Mouse (Mus musculus) granulocyte monocyte progenitor cell, adult 5-6 weeks (primary cell): ENCODE data around the gene Gm5089. TPM values are rescaled to one million over a fixed set of nuclear protein-coding genes. Genes with fewer than 3 reads are reported as not detected.
A peak's percentile ranks its signal among the peaks of the same experiment; 100 is the strongest.
"Not testable (repeated sequence)": the region's sequence is repeated elsewhere in the genome, so short reads cannot be mapped to it uniquely, and the experiment has no call there.

Source experiments
- ATAC-seq: replicated peaks from 2 replicates; pipeline ENCODE4 v1.8.0; 2016; ENCODE audit warnings: mild to moderate bottlenecking, moderate TSS enrichment, inconsistent platforms; ENCODE audit not compliant: poor library complexity, severe bottlenecking
- total RNA-seq, 2 experiments: library from RNA; stranded (forward) in 1 of 2; stranded (reverse) in 1 of 2; fragments of 200-712, 200-1000 nt in 1 of 2; fragments of >200 nt in 1 of 2; fragmentation: Nextera tagmentation in 1 of 2; gene quantifications; 2 replicates each; pipeline ENCODE4 v1.2.3; 2014 to 2017

The Gm5089 gene
- total RNA-seq, 2 experiments from 2014 or later: not detected

DNA sequence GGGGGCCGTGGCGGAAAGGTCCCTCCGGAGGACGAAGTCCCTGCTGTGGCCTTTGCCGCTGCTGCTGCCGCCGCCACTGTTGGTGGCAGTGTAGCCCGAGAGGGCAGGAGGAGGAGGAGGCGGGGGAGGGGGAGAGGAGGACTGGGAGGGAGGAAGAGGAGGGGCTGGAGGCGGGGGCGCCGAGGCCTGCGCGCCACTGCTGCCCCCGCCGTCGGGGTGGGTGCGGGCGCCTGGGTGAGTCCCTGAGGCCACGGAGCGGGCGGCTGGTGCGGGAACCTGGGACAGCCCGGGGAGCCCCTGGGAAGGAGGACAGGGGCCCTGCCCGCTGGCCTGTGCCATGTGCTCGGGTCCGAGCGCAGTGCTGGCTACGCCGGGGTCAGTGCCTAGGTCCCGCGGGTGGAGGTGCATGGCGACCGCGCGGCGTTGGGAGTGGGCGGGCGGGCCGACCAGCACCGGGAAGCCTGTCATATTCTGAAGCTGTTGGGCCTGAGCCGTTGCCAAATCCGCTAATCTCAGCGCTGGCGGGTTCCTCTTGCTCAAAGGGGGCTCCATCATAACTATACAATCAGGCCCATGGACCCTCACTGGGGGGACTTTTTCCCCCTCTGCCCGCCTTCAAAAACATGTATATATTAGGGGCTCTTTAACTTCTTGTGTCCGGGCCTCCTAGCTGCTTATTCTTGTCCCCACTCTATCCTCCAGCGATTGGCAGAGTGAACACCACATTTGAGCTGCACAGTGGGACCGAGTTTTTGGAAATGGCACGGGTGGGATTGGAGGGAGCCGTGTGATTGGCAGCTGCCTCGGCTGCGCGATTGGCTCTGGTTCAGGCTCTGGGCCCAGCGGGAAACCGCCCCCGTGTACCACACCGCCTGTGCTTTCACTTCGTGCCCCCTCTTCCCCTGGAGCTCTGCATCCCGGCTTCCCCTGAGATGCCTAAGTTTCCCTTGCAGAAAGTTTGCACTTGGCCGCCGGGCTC is 14.1 kb upstream of the Gm5089 start, which contains the start of gene Zic5:
Gene Zic5 (minus strand): TSS at position 915 of the 979 bp plus-strand sequence.
- peak; percentile 23; the same call in 1 of the 2 replicates for ATAC-seq

DNA sequence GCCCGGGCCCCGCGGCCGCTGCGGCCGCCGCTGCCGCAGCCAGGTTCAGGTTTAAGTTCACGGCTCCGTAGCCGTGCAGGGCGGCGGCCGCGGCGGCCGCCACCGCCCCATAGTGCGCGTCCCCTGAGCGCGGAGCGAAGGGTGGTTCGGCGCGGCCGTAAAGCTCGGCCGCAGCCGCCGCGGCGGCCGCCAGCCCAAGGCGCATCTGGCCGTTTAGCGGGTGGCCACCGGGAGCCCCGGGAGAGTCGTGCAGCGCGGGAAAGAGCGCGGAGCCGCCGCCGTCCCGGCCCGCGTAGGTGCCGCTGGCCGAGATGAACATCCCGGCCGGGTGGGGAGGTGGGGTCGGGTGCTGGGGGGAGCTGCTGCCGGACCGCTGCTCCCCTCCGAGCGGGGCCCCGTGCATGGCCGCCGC is 13.4 kb upstream of the Gm5089 start:
- ATAC-seq: 0 out of 2 replicates have a peak, but pooled peaks have one; percentile 9

DNA sequence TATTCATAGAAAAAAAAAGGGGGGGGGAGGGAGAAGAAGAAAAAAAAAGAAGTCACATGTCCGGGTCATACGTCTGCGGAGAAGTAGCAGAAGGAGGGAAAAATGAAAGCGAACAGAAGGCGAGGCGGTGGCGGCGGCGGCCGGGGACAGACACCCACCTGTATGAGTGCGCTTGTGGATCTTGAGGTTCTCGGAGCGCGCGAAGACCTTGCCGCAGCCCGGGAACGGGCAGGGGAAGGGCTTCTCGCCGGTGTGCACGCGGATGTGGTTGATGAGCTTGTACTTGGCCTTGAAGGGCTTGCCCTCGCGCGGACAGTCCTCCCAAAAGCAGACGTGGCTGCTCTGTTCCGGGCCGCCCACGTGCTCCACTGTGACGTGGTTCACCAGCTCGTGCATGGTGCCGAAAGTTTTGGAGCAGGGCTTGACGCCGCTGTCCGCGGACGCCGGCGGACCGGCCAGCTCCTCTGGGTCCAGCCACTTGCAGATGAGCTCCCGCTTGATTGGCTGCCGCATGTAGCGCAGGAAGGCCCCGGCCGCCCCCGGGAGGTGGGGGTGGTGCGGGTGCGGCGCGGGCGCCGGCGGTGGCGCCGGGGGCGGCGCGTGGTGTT is 12.9 kb upstream of the Gm5089 start:
- peak; percentile 36 for ATAC-seq

DNA sequence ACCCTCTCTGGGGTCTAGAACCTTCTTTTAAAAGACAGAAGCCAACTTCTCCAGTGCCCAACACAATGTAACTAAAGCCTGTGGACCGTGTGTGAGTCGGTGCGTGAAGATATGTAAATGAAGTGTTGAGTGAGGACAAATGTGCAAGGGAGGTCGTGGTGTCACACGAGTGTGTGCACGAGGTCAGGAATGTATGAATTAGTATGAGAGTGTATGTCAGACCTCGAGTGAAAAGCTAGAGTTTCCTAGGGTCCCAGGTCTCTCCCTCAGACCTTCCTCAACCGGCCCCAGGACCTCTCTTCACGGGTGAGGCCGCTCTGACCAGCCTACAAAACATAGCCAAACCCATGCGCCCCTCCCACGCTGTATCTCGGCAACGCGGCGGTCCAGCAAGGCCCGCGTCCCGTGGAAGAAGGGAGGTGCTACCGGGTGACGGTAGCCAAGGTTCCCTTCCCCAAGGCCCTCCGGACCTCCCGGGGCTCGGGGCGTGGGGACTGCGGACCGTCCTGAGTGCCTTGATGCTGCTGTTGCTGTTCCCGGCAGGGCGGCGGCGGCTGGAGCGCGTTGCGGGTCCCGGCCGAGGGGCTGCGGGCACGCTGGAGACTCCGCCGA is 12.3 kb upstream of the Gm5089 start:
- peak; percentile 21; the same call in 1 of the 2 replicates for ATAC-seq

DNA sequence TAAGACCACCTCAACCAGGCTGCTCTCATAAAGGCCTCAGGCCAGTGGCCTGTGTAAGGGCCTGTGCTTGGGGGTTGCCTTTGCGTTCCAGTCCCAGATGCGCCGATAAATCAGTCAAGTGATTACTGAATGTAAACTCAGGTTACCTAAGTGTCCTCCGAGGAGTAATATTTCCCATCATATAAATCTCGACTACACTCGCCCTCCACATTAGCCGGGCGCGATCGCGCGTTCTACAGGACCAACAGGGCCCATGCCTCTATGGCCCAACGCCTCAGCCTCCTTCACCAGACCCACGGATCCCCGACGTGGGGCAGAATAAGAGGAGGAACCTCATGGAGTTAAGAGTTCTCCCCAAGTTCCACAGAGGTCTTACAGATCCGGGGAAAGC is 11.8 kb upstream of the Gm5089 start:
- ATAC-seq: no peak

DNA sequence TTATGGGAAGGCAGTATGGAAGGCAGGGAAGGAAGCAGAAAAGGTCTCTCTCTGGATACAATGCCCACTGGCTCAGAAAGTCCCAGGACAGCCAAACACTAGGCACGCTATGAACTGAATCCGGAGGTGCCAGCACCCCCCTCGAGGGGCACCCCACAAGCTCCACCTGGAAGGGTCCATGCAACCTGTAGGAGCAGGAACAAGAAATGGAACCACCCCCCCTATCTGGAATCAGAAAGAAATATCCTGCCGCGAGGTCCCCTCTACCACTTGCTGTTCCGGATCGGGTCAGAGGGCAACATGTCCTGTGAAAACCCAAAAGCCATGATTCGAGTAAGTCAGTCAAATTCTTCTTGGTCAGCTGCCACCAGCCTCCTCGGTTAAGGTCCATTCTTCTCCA is 11.1 kb upstream of the Gm5089 start:
- ATAC-seq: no peak

DNA sequence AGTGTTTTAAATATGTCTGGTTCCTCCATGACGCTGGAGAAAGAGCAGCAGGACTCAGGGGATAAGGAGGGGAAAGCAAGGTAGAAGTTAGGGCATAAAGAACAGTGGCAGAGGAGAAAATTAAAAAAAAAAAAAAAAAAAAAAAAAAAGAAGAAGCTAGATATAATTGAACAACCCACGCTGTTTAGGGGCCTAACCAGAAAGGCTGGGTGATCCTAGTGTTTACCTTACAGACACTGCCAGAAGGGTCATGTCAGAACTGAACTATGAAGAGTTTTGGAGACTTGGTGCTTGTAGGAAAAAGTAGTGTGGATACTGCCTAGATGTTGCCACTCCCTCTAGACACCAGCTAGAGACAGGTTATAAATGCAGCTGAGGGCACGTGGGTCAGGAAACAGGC is 10.6 kb upstream of the Gm5089 start:
- no peak for ATAC-seq

DNA sequence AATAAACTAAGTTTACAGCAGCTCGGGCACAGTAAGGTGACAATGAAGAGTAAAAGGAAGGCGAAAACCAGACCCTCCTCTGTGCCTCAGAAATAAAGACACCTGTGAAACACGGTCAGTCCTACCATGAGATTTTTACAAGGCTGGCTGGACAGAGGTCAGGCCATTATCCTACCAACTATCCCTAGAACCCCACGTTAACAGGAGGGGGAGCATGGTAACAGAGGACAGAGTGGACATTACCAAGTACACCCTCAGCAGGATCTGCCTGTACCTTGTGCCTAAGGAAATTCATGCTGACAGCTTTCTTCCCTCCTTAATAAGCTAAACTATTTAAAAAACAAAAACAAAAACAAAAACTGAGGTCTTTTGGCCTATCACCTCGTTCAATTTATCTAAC is 9.3 kb upstream of the Gm5089 start:
- ATAC-seq: no peak

DNA sequence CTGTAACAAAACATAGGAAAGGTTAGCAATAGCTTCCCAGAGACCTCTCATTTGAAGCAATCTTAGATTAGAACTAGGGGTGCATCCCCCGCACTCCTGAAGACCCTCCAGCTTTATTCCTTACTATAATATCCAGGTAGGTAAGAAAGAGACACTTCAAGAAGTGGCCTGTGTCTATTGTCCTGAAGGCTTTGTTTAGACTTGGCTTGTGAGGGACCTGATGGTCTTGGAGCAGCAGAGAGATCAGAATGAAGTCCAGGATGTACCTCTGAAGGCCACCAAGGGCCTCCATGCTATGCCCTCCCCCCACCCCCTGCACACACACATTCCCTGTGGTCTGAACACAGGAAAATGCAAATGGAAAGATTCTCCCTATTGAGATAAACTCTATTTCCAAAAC is 8.9 kb upstream of the Gm5089 start:
- ATAC-seq: no peak

DNA sequence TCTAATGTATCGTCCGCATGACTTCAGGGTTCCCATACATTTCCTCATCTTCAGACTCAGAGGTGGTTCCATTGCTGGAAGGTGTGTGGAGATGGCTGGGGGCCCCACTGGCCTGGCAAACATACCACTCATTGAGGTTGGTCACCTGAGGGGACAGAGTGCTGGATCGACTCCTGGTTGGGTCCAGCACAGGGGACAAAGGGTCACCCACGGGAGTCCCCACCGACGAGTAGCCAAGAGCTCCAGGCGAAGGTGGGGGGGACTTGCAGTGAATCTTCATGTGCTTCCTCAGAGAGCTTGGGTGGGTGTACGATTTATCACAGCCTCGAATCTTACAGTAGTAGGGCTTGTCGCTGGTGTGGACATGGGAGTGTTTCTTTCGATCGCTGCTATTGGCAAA is 8.4 kb upstream of the Gm5089 start:
- ATAC-seq: not testable (repeated sequence)

DNA sequence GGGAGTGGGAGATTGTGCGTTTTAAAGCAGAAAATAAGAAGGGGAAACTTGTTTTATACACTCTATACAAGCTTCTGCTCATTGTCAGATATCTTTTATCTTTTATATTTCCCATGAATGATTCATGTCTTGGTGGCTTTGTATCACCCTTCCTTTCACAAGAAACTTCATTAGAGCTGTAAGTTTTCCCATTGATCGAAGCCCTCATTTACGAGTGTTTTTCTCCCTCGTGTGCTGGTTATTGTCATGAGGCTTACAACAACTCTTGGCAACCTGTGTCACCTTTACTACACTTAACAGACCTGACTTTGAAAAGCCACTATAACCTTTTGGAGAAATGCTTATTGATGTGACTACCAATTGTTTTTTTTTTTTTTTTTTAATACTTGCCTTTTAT is 4.6 kb upstream of the Gm5089 start:
- no peak for ATAC-seq

DNA sequence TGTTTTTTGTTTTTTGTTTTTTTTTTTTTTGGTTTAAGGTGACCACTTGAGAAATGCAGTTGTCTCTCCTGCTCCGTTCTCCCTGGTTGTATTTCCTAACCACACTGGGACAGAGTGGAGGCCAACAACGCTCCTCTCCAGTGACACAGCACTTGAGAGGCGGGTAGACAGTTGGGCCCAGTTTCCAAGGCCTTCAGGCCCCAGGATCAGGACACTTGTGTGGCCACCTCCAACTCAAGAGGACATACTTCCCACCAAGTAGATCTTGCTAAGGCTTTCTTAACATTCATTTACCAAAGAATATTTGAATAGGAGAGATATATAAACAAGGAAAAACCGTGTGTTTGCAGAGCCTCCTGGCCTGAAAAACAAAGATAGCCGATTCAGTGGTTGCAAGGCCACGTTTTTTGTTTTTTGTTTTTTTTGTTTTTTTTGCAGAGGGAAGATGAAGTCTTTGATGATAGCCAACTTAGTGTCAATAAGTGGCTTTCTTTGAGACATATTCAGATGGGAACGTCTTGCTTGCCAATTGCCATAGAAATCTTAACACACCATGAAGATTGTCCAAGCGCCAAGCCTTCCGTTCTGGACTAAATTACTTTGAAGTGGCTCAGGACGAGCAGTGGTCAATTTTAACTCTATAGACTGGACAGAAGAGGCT is 4.1 kb upstream of the Gm5089 start:
- ATAC-seq: no peak

DNA sequence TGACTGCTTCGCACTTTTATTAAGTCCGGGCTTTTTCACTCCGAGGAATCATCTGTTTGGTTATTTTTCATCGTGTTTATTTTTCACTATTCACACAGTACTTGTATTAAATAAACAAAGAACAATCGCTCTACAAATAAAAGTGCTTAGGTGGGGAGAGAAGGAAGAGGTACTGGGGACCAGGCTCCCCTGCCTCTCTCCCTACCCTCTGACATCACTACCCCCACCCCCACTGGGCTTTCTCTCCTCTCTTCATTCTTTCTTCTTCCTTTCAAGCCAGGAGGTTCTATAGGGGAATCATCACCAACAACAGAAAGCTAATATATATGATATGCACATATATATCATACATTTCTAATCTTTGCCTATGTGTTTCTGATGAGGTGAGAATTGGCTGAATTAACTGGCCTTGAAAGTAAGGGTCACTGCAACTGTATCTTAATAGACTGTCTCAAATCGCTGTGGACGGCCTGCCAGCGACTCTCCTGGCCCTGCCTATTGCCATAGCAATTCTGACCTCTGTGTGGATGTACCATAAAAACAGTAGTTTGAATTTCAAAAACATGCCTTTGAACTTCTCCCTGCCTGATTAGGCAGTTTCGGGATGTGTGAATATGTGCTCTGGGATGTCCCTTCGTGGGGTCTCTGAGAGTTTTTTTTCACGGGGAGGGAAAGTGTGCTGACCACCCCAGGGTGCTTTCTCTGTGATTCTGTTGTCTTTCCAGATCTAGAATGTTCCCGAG is 3.3 kb upstream of the Gm5089 start:
- ATAC-seq: no peak

DNA sequence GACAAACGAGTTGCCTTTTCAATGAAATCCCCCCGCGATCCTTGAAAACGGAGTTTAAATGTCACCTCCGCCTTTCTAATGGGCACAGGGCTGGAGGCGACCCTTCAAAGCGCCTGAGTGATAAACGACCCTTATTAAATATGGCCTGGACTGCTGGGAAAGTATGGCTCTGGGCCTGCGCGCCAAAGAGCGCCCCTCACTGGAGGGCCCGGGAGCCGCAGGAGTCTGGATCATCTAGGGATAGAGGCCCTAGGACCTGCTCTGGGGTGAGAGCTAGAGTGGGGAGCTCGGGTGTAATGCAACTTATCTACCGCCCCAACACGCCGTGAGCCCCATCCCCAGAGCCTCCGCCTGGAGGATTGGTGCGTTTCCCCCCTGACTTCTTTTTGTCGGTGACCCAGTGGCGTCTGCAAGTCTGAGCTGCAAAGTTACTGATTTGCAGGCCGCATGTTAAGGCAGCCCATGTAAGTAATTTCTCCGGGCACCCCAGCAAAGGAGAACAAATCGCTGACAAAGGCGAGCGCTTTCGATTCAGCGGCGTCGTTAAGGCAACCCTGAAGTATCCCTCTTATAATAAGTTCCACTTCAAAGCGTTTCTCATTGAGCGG is 2.6 kb upstream of the Gm5089 start:
- ATAC-seq: peak; percentile 40; the same call in 1 of the 2 replicates

DNA sequence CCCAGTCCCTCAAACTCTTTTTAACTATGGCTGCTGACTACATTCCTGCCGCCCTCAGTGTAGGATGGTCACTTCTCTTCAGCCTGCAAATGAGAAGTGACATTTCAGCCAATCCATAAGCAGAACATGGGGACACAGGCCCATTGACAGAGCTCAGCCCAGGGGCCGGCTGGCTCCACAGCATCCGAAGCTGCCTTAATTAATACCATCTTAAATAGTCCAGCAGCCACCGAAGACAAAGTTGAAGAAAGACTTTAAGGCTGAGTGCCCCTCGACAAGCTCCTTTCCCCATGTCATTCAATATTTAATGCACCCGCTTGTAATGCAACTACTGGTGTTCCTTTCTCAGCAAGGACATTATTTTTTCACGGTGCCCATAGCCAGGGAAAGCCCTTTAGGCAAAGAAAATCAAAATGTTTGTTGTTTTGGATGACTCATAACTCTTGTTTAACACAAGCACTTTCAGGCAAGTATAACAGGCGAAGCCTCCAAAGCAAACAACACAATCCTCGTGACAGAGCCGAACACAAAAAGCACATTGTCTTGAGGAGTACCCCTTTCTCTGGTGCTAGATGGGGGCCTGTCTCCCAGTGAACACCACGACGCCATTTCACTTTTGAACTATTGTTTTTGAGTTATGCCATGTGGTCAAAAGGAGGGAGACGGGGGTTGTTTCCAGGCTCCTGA is 1.9 kb upstream of the Gm5089 start:
- no peak for ATAC-seq

DNA sequence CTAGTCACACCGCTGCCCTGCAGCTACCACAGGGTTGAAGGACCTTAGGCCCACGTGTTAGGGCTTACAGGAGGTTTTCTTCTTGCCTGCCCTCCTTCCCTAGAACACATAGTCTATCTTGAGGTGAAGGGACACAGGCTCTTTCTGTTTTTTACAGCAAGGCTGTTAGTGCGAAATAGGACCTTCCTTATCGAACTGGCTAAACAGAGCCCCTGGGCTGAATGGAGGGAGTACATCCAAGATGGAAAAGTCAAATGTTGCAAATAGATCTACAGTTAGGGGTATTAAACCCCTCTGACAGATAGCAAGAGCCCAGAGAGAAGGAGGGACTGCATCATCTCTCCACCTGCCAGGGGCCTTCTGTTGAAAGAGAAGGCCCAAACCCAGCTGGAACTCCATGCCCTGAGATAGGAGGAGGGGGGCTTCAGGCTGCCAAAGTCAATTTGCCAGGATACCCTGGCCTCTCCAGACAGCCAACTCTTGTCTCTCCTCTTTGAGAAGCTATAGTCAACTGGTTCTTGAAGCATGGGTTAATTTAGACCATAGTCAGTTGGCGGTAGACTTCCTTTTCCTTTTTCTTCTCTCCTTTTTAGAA is 733 bp upstream of the Gm5089 start:
- no peak for ATAC-seq

DNA sequence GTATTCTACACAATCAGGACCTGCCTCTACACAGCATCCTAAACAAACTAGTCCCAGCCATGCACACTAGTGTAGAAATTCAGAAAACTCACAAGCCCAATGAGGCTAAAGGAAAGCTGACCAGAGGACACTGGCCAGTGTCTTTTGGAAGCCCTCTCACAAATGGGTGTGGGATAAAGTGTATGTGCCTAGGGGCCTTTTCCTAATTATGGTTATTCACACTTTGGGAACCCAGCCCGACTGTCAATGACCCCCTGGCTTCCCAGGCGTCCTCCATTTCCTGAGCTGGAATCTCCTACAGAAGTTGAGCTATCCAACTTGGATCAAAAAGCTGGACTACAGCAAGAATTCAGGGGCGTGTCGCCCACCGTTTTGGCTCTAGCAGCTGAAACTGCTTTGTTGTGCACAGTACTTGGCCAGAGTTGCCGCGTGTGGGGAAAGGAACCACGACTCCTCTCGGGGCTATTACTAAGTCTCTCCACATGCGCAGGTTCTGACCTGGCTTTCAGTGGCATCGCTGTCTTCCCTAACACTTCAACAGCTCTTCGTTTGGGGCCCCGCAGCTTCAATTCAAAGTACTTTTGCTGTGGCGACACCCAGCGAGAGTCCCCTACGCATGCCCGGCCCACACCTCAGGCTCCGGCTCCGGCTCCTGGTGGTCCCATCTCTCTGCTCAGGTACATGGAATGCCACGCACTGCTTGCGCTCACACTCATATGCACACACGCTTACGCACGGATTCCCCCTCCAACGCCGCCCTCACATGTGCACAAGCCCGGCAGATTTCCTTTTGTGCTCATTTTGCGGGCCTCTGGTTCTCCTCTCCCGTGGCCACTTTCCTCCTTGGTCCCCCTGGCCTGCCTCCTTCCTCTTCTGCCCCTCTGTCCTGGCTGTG is 1.1 kb downstream of the Gm5089 start:
- ATAC-seq: 0 out of 2 replicates have a peak, but pooled peaks have one; percentile 9
